ENCODE assay signal across 15 mouse cellular contexts in the genomic region with DNA sequence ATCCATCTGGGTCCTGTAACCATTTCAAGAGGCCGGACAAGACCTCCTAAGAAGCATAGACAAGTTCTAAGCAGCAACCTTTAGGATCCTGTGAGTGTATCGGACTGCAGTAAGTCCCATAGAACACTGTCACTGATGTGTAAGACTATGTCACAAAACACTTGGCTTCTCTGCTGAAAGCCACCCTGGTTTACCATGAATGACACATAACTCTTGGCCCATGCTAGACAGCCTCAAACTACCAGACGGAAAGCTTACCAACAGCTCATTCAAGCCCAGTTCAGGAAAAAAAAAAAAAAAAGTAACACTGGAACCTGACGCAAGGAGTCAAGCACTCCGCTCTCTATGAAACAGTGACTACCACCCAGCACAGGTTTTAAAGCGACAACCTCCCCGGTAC. TPM values are rescaled to one million over a fixed set of nuclear protein-coding genes. Genes with fewer than 3 reads are reported as not detected.
DNase-seq lines count a peak whose midpoint lies in the region; ATAC-seq and TF ChIP-seq lines count a peak whose summit lies in the region.
"Had no signal": no experiment of that assay in that cellular context is flagged by ENCODE, and none has a peak within 500 bp of the region (broad histone marks: within the 10 kb centered on the region; RNA-seq: fewer than 3 reads in every experiment).

No protein-coding gene starts in this region.

- WGBS in hindbrain, embryonic 12.5 days = 88% methylated on average over 7 of the region's 7 CpGs
- WGBS in hindbrain, embryonic 16.5 days = 83% methylated on average over 7 of the region's 7 CpGs
- WGBS in embryonic facial prominence, embryonic 14.5 days = 79% methylated on average over 7 of the region's 7 CpGs
- 93% methylated on average over 7 of the region's 7 CpGs for WGBS in midbrain, embryonic 14.5 days
- 66% methylated on average over 7 of the region's 7 CpGs for WGBS in stomach, postnatal 0 days

- H3K4me1 ChIP-seq in hindbrain, embryonic 12.5 days = peaks cover 58% of the 10 kb centered on the region
- H3K4me1 ChIP-seq in hindbrain, embryonic 16.5 days (ENCODE audit: control insufficient read depth, insufficient read depth, low read depth, low read length) = peaks cover 53% of the 10 kb centered on the region
- H3K4me1 ChIP-seq in CH12.LX (ENCODE audit: control insufficient read depth in 1 of 2, insufficient read depth in 2 of 2) = peaks cover 12 to 64% of the 10 kb centered on the region in 2 experiments
- peaks cover 25% of the 10 kb centered on the region for H3K4me1 ChIP-seq in embryonic facial prominence, embryonic 14.5 days (ENCODE audit: control insufficient read depth, insufficient read depth, low read length)
- peaks cover 39% of the 10 kb centered on the region for H3K4me1 ChIP-seq in midbrain, embryonic 14.5 days (ENCODE audit: control insufficient read depth, insufficient read depth, low read length)
- peaks cover 4% of the 10 kb centered on the region; the same call in 1 of the 2 replicates for H3K4me1 ChIP-seq in stomach, postnatal 0 days (replicated peaks; ENCODE audit: control insufficient read depth, insufficient read depth)

- no peaks in the 10 kb centered on the region for H3K9me3 ChIP-seq in hindbrain, embryonic 12.5 days (replicated peaks)
- H3K9me3 ChIP-seq in hindbrain, embryonic 16.5 days (ENCODE audit: control insufficient read depth, low read length) = no peaks in the 10 kb centered on the region
- H3K9me3 ChIP-seq in CH12.LX (replicated peaks; ENCODE audit: low read length) = no peaks in the 10 kb centered on the region
- H3K9me3 ChIP-seq in embryonic facial prominence, embryonic 14.5 days (ENCODE audit: control insufficient read depth, low read length) = no peaks in the 10 kb centered on the region
- H3K9me3 ChIP-seq in midbrain, embryonic 14.5 days (ENCODE audit: control insufficient read depth, low read length) = no peaks in the 10 kb centered on the region
- H3K9me3 ChIP-seq in stomach, postnatal 0 days (ENCODE audit: control insufficient read depth, low read length) = no peaks in the 10 kb centered on the region

- H3K9ac ChIP-seq in hindbrain, embryonic 12.5 days = 0 out of 2 replicates have a peak overlapping the region, but pooled peaks have one; percentile 23
- no peak overlapping the region for H3K9ac ChIP-seq in hindbrain, embryonic 16.5 days (ENCODE audit: low read depth, low read length)
- H3K9ac ChIP-seq in CH12.LX (ENCODE audit: insufficient read depth, low read depth) = peak overlapping the region; percentile 87
- no peak overlapping the region for H3K9ac ChIP-seq in embryonic facial prominence, embryonic 14.5 days (ENCODE audit: low read depth, low read length)
- no peak overlapping the region for H3K9ac ChIP-seq in midbrain, embryonic 14.5 days (replicated peaks; ENCODE audit: low read length)
- no peak overlapping the region for H3K9ac ChIP-seq in stomach, postnatal 0 days (ENCODE audit: low read length)

- peak overlapping the region; percentile 82; the same call in 1 of the 2 replicates for H3K4me2 ChIP-seq in hindbrain, embryonic 12.5 days (replicated peaks)
- no peak overlapping the region; the same call in 1 of the 2 replicates for H3K4me2 ChIP-seq in hindbrain, embryonic 16.5 days (ENCODE audit: low read length)
- peak overlapping the region; percentile 97 for H3K4me2 ChIP-seq in CH12.LX (ENCODE audit: insufficient read depth, low read depth, poor library complexity, severe bottlenecking)
- H3K4me2 ChIP-seq in embryonic facial prominence, embryonic 14.5 days (ENCODE audit: low read depth, low read length) = 0 out of 2 replicates have a peak overlapping the region, but pooled peaks have one; percentile 2
- H3K4me2 ChIP-seq in midbrain, embryonic 14.5 days (ENCODE audit: low read length) = peak overlapping the region; percentile 90
- H3K4me2 ChIP-seq in stomach, postnatal 0 days (replicated peaks; ENCODE audit: low read depth) = no peak overlapping the region
- H3K4me2 ChIP-seq: heart, embryonic 11.5 days had no signal

- no peak overlapping the region for H3K27ac ChIP-seq in hindbrain, embryonic 12.5 days
- H3K27ac ChIP-seq in hindbrain, embryonic 16.5 days (ENCODE audit: low read depth, low read length) = no peak overlapping the region
- H3K27ac ChIP-seq in CH12.LX (ENCODE audit: insufficient read depth, low read depth) = 0 out of 2 replicates have a peak overlapping the region, but pooled peaks have one; percentile 6
- no peak overlapping the region for H3K27ac ChIP-seq in embryonic facial prominence, embryonic 14.5 days (replicated peaks; ENCODE audit: low read depth, low read length)
- H3K27ac ChIP-seq in midbrain, embryonic 14.5 days (replicated peaks; ENCODE audit: low read depth, low read length) = no peak overlapping the region
- no peak overlapping the region for H3K27ac ChIP-seq in stomach, postnatal 0 days (replicated peaks)

- TF ChIP-seq CTCF in CH12.LX (conservative IDR thresholded peaks at IDR 0.05 in 1 of 2, IDR thresholded peaks at IDR 0.05 in 1 of 2; ENCODE audit: low read depth in 2 of 2, low read length in 2 of 2) = no peak
- no peak for TF ChIP-seq CTCF in stomach, postnatal 0 days (IDR thresholded peaks at IDR 0.05; ENCODE audit: low read depth)

- in situ Hi-C loops in CH12.LX (cut with MboI; ENCODE audit: low pct_ligation_motif_present, low pct_unique_long_range_greater_than_20kb, low sequenced_read_pairs) = no loop called here

- ATAC-seq in hindbrain, embryonic 12.5 days (ENCODE audit: low FRiP score) = no peak
- no peak for ATAC-seq in hindbrain, embryonic 16.5 days
- no peak for ATAC-seq in embryonic facial prominence, embryonic 14.5 days (ENCODE audit: low read depth)
- ATAC-seq in midbrain, embryonic 14.5 days (ENCODE audit: low FRiP score, low TSS enrichment) = no peak
- no peak for ATAC-seq in stomach, postnatal 0 days (ENCODE audit: low FRiP score, low TSS enrichment)
- ATAC-seq: activated CD4-positive, CD25-positive, alpha-beta regulatory T cell, adult 4 months had no signal

- no peak for TF ChIP-seq RAD21 in CH12.LX (IDR thresholded peaks at IDR 0.05; ENCODE audit: low read depth, low read length)

- H3K4me3 ChIP-seq in hindbrain, embryonic 12.5 days = no peak overlapping the region
- H3K4me3 ChIP-seq in hindbrain, embryonic 16.5 days (ENCODE audit: low read length) = no peak overlapping the region
- peak overlapping the region in 1 of 3 experiments; percentile 40 for H3K4me3 ChIP-seq in CH12.LX (replicated peaks in 1 of 3; ENCODE audit: low read depth in 2 of 3, low read length in 2 of 3, poor library complexity in 1 of 3)
- H3K4me3 ChIP-seq in embryonic facial prominence, embryonic 14.5 days (ENCODE audit: low read depth, low read length) = no peak overlapping the region
- H3K4me3 ChIP-seq in midbrain, embryonic 14.5 days (replicated peaks; ENCODE audit: low read depth, low read length) = no peak overlapping the region
- no peak overlapping the region for H3K4me3 ChIP-seq in stomach, postnatal 0 days (ENCODE audit: low read depth, low read length)

- H3K79me2 ChIP-seq in CH12.LX (replicated peaks; ENCODE audit: control insufficient read depth, extremely low read depth, insufficient read depth, poor library complexity, severe bottlenecking) = peaks cover 77% of the 10 kb centered on the region

- TF ChIP-seq POLR2A in CH12.LX (IDR thresholded peaks at IDR 0.05; ENCODE audit: low read depth, low read length) = no peak

- H3K27me3 ChIP-seq in hindbrain, embryonic 12.5 days = no peaks in the 10 kb centered on the region
- no peaks in the 10 kb centered on the region for H3K27me3 ChIP-seq in hindbrain, embryonic 16.5 days (replicated peaks; ENCODE audit: control insufficient read depth, insufficient read depth, low read length)
- H3K27me3 ChIP-seq in CH12.LX (replicated peaks) = no peaks in the 10 kb centered on the region
- no peaks in the 10 kb centered on the region for H3K27me3 ChIP-seq in embryonic facial prominence, embryonic 14.5 days (replicated peaks; ENCODE audit: control insufficient read depth, insufficient read depth, low read length)
- H3K27me3 ChIP-seq in midbrain, embryonic 14.5 days (ENCODE audit: control insufficient read depth, insufficient read depth, low read length) = no peaks in the 10 kb centered on the region
- no peaks in the 10 kb centered on the region for H3K27me3 ChIP-seq in stomach, postnatal 0 days (ENCODE audit: control insufficient read depth, insufficient read depth, low read length)

- DNase-seq in CH12.LX (ENCODE audit: extremely low read depth) = no peak
- no peak for DNase-seq in embryonic facial prominence, embryonic 14.5 days (ENCODE audit: low spot score)
- no peak for DNase-seq in midbrain, embryonic 14.5 days
- DNase-seq in kidney, postnatal 4 days = no peak
- DNase-seq in stomach, postnatal 0 days (ENCODE audit: low spot score) = no peak
- DNase-seq: cerebellum, adult 8-10 months; gastrocnemius, postnatal 10 days; heart, postnatal 36 days; kidney, adult 9 months; lung, postnatal 4 days; thymus, adult 2 months had no signal

- TF ChIP-seq EP300 in CH12.LX (IDR thresholded peaks at IDR 0.05; ENCODE audit: low read length) = no peak
- no peak for TF ChIP-seq EP300 in stomach, postnatal 0 days (optimal IDR thresholded peaks at IDR 0.05)

- H3K36me3 ChIP-seq in hindbrain, embryonic 12.5 days = no peaks in the 10 kb centered on the region
- H3K36me3 ChIP-seq in hindbrain, embryonic 16.5 days (ENCODE audit: control insufficient read depth, insufficient read depth, low read length) = no peaks in the 10 kb centered on the region
- peaks cover 0 to 26% of the 10 kb centered on the region in 2 experiments for H3K36me3 ChIP-seq in CH12.LX (replicated peaks in 1 of 2; ENCODE audit: control insufficient read depth in 1 of 2, insufficient read depth in 1 of 2, low read length in 1 of 2)
- no peaks in the 10 kb centered on the region for H3K36me3 ChIP-seq in embryonic facial prominence, embryonic 14.5 days (ENCODE audit: control insufficient read depth, insufficient read depth, low read length)
- no peaks in the 10 kb centered on the region for H3K36me3 ChIP-seq in midbrain, embryonic 14.5 days (ENCODE audit: control insufficient read depth, insufficient read depth, low read length)
- H3K36me3 ChIP-seq in stomach, postnatal 0 days (ENCODE audit: control insufficient read depth, insufficient read depth, low read length) = no peaks in the 10 kb centered on the region

- dilution Hi-C loops in CH12.LX (cut with MboI; ENCODE audit: extremely low pct_ligation_motif_present, extremely low pct_unique_long_range_greater_than_20kb, low sequenced_read_pairs) = no loop called here

RNA-seq across cellular contexts. Expression of gene Kmt2a, which starts 3.4 kb away (rescaled TPM):
- 29.5 and 33.2 TPM in 2 replicates for polyA plus RNA-seq in hindbrain, embryonic 12.5 days (2016; fragmentation: Nextera tagmentation; extraction: Ambion mirVana)
- polyA plus RNA-seq in hindbrain, embryonic 16.5 days (2015; fragmentation: Nextera tagmentation; extraction: Ambion mirVana) = 14.4 and 16.4 TPM in 2 replicates
- 7.2 and 7.3 TPM in 2 replicates for total RNA-seq in CH12.LX (2012; rRNA removed)
- 2.2 and 2.5 TPM in 2 replicates for total RNA-seq in CH12.LX (2014; rRNA removed)
- polyA plus RNA-seq in CH12.LX (2012; ENCODE audit: insufficient read length, low read depth) = 13.4 and 21.3 TPM in 2 replicates
- polyA plus RNA-seq in embryonic facial prominence, embryonic 14.5 days (2014; fragmentation: Nextera tagmentation; extraction: Ambion mirVana) = 12.0 and 12.3 TPM in 2 replicates
- polyA plus RNA-seq in midbrain, embryonic 14.5 days (2014; fragmentation: Nextera tagmentation; extraction: Ambion mirVana) = 21.0 and 22.2 TPM in 2 replicates
- polyA plus RNA-seq in stomach, postnatal 0 days (2015; fragmentation: Nextera tagmentation; extraction: Ambion mirVana) = 3.9 and 4.3 TPM in 2 replicates

RNA-seq across cellular contexts. Expression of gene Atp5l, which starts 42.9 kb away (rescaled TPM):
- polyA plus RNA-seq in hindbrain, embryonic 12.5 days (2016; fragmentation: Nextera tagmentation; extraction: Ambion mirVana) = 489 and 578 TPM in 2 replicates
- polyA plus RNA-seq in hindbrain, embryonic 16.5 days (2015; fragmentation: Nextera tagmentation; extraction: Ambion mirVana) = 711 and 802 TPM in 2 replicates
- total RNA-seq in CH12.LX (2012; rRNA removed) = 490 and 550 TPM in 2 replicates
- 689 and 720 TPM in 2 replicates for total RNA-seq in CH12.LX (2014; rRNA removed)
- 277 and 311 TPM in 2 replicates for polyA plus RNA-seq in CH12.LX (2012; ENCODE audit: insufficient read length, low read depth)
- 681 and 870 TPM in 2 replicates for polyA plus RNA-seq in embryonic facial prominence, embryonic 14.5 days (2014; fragmentation: Nextera tagmentation; extraction: Ambion mirVana)
- 698 and 917 TPM in 2 replicates for polyA plus RNA-seq in midbrain, embryonic 14.5 days (2014; fragmentation: Nextera tagmentation; extraction: Ambion mirVana)
- polyA plus RNA-seq in stomach, postnatal 0 days (2015; fragmentation: Nextera tagmentation; extraction: Ambion mirVana) = 1,024 and 1,071 TPM in 2 replicates

Comparison
In these comparisons a context has a peak if more than half of its experiments do, and no peak if none do; other contexts are left out.
1. H3K4me2 ChIP-seq: peak in hindbrain, embryonic 12.5 days (single experiment), CH12.LX (single experiment), embryonic facial prominence, embryonic 14.5 days (single experiment) and midbrain, embryonic 14.5 days (single experiment); none in hindbrain, embryonic 16.5 days (single experiment) and stomach, postnatal 0 days (single experiment).
2. H3K9ac ChIP-seq: peak in hindbrain, embryonic 12.5 days (single experiment) and CH12.LX (single experiment); none in hindbrain, embryonic 16.5 days (single experiment), embryonic facial prominence, embryonic 14.5 days (single experiment), midbrain, embryonic 14.5 days (single experiment) and stomach, postnatal 0 days (single experiment).